Mouse (Mus musculus): ENCODE results near the gene Ppara. TPM values are rescaled to one million over a fixed set of nuclear protein-coding genes. Genes with fewer than 3 reads are reported as not detected.

Gene Ppara
- total and polyA plus RNA-seq, 3 experiments: 0.27 to 0.78 TPM; not detected in 1

DNA sequence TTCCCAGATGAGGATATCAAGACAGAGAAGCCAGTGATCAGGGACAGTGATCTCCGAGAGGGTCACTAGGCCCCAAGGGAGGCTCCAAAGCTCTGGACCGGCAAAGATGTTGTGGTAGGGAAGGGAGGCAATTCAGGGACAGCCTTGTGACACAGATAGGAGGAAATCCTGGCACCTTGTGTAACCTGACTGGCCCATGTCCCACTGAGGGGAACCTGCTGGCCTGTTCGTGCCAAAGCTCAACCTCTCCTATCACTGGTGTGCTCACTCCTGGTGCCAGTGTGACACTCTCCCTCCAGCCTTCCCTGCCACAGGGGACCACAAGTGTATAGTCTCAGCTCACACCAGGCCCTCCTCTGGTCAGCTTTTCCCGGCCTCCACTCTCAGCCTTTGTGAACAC is 17.8 kb upstream of the Ppara start:
- Histone ChIP-seq H3K27ac (ENCODE audit: control insufficient read depth, low read depth, low read length) (no peak overlapping the region), H3K4me3 (ENCODE audit: control insufficient read depth in 1 of 2, insufficient read depth in 1 of 2, low read depth in 2 of 2, low read length in 2 of 2) (no peak overlapping the region), H3K27me3 (ENCODE audit: control insufficient read depth in 1 of 2, insufficient read depth in 2 of 2, low read length in 2 of 2) (no peaks in the 10 kb centered on the region), H3K79me2 (ENCODE audit: control insufficient read depth, insufficient read depth, low read length, poor library complexity) (no peaks in the 10 kb centered on the region), H3K36me3 (ENCODE audit: control insufficient read depth in 1 of 2, insufficient read depth in 2 of 2, low read length in 2 of 2) (peaks cover 0 to 6% of the 10 kb centered on the region in 2 experiments; a peak in 2 of 4 replicates), H3K9me3 (replicated peaks; ENCODE audit: insufficient read depth, low read length) (no peaks in the 10 kb centered on the region), H3K9ac (ENCODE audit: control insufficient read depth, low read depth, low read length, poor library complexity, severe bottlenecking) (no peak overlapping the region), H3K4me1 (ENCODE audit: control insufficient read depth in 1 of 2, insufficient read depth in 2 of 2, low read length in 2 of 2) (peaks cover 3 to 13% of the 10 kb centered on the region in 2 experiments; a peak in 3 of 4 replicates)
- TF ChIP-seq GATA1 (IDR thresholded peaks at IDR 0.05; ENCODE audit: low read depth, low read length): no peak
- TF ChIP-seq POLR2A (IDR thresholded peaks at IDR 0.05; ENCODE audit: control insufficient read depth in 1 of 2, insufficient read depth in 1 of 2, low read depth in 1 of 2, low read length in 2 of 2, poor library complexity in 1 of 2): no peak
- no peak for TF ChIP-seq HCFC1 (IDR thresholded peaks at IDR 0.05; ENCODE audit: low read depth, low read length)
- TF ChIP-seq ZNF384 (IDR thresholded peaks at IDR 0.05; ENCODE audit: low read depth, low read length): no peak
- TF ChIP-seq TBP (IDR thresholded peaks at IDR 0.05; ENCODE audit: low read depth, low read length): no peak
- no peak for TF ChIP-seq MEF2A (IDR thresholded peaks at IDR 0.05; ENCODE audit: extremely low read depth, insufficient replicate concordance, low read depth, low read length, poor library complexity, severe bottlenecking)
- no peak for TF ChIP-seq TAL1 (IDR thresholded peaks at IDR 0.05; ENCODE audit: low read length)
- no peak for TF ChIP-seq ZC3H11A (IDR thresholded peaks at IDR 0.05; ENCODE audit: low read depth, low read length)
- no peak for TF ChIP-seq MYC (IDR thresholded peaks at IDR 0.05; ENCODE audit: low read depth, low read length)
- no peak for TF ChIP-seq RAD21 (IDR thresholded peaks at IDR 0.05; ENCODE audit: low read depth, low read length)
- TF ChIP-seq KAT2A (conservative IDR thresholded peaks at IDR 0.05; ENCODE audit: low read depth, low read length): no peak
- no peak for TF ChIP-seq MAZ (IDR thresholded peaks at IDR 0.05; ENCODE audit: low read depth, low read length)
- no peak for TF ChIP-seq JUND (IDR thresholded peaks at IDR 0.05; ENCODE audit: low read depth, low read length)
- TF ChIP-seq GABPA (IDR thresholded peaks at IDR 0.05; ENCODE audit: low read depth, low read length): no peak
- no peak for TF ChIP-seq POLR2AphosphoS5 (IDR thresholded peaks at IDR 0.05; ENCODE audit: borderline replicate concordance, low read depth, low read length)
- DNase-seq (ENCODE audit: low read depth, low spot score): no peak

GRCm38 (mm10) chr15:85717800-85718199 is 17.0 kb upstream of the Ppara start:
- Histone ChIP-seq H3K4me3 (ENCODE audit: control insufficient read depth in 1 of 2, insufficient read depth in 1 of 2, low read depth in 2 of 2, low read length in 2 of 2) (no peak overlapping the region), H3K27ac (ENCODE audit: control insufficient read depth, low read depth, low read length) (no peak overlapping the region), H3K79me2 (ENCODE audit: control insufficient read depth, insufficient read depth, low read length, poor library complexity) (no peaks in the 10 kb centered on the region), H3K36me3 (ENCODE audit: control insufficient read depth in 1 of 2, insufficient read depth in 2 of 2, low read length in 2 of 2) (peaks cover 0 to 6% of the 10 kb centered on the region in 2 experiments; a peak in 2 of 4 replicates), H3K9me3 (replicated peaks; ENCODE audit: insufficient read depth, low read length) (no peaks in the 10 kb centered on the region), H3K27me3 (ENCODE audit: control insufficient read depth in 1 of 2, insufficient read depth in 2 of 2, low read length in 2 of 2) (no peaks in the 10 kb centered on the region), H3K9ac (ENCODE audit: control insufficient read depth, low read depth, low read length, poor library complexity, severe bottlenecking) (no peak overlapping the region), H3K4me1 (ENCODE audit: control insufficient read depth in 1 of 2, insufficient read depth in 2 of 2, low read length in 2 of 2) (peaks cover 3 to 13% of the 10 kb centered on the region in 2 experiments; a peak in 3 of 4 replicates)
- TF ChIP-seq CTCF (IDR thresholded peaks at IDR 0.05 in 2 of 3, conservative IDR thresholded peaks at IDR 0.05 in 1 of 3; ENCODE audit: control insufficient read depth in 1 of 3, insufficient read depth in 1 of 3, low read depth in 2 of 3, low read length in 3 of 3, poor library complexity in 1 of 3, severe bottlenecking in 1 of 3) (peak in 1 of 3 experiments; percentile 11; a peak in 1 of 6 replicates), POLR2A (IDR thresholded peaks at IDR 0.05; ENCODE audit: control insufficient read depth in 1 of 2, insufficient read depth in 1 of 2, low read depth in 1 of 2, low read length in 2 of 2, poor library complexity in 1 of 2) (no peak), SIN3A (IDR thresholded peaks at IDR 0.05; ENCODE audit: low read length) (no peak)
- no peak for DNase-seq (ENCODE audit: low read depth, low spot score)

Measured in MEL (cell line).